Mouse (Mus musculus): ENCODE data around the gene Gm21149. TPM values are rescaled to one million over a fixed set of nuclear protein-coding genes. Genes with fewer than 3 reads are reported as not detected.

Gm21149 gene
- polyA plus RNA-seq, 1 experiment from 2014 or later = not detected

Other genes starting within 250 kb of the Gm21149 start
- not detected in 2 replicates for gene Gm21190, start 52.7 kb upstream of the Gm21149 start, polyA plus RNA-seq (2014; fragmentation: Nextera tagmentation; extraction: Ambion mirVana)
- not detected in 2 replicates for gene Gm21083, start 100.8 kb upstream of the Gm21149 start, polyA plus RNA-seq (2014; fragmentation: Nextera tagmentation; extraction: Ambion mirVana)
- gene Speer4d, start 142.5 kb upstream of the Gm21149 start, polyA plus RNA-seq (2014; fragmentation: Nextera tagmentation; extraction: Ambion mirVana) = not detected in 2 replicates
- gene 4930572O03Rik, start 180.5 kb upstream of the Gm21149 start, polyA plus RNA-seq (2014; fragmentation: Nextera tagmentation; extraction: Ambion mirVana) = not detected in 2 replicates
- gene Speer4c, start 237.7 kb upstream of the Gm21149 start, polyA plus RNA-seq (2014; fragmentation: Nextera tagmentation; extraction: Ambion mirVana) = not detected in 2 replicates